Mouse (Mus musculus) midbrain, embryonic 11.5 days (tissue): ENCODE data around the gene Dmrtc2. TPM values are rescaled to one million over a fixed set of nuclear protein-coding genes. Genes with fewer than 3 reads are reported as not detected.

ENCODE experiments used
- ATAC-seq: fragments of 200-750 bp; cut with Nextera tagmentation; 2 replicates; pipeline ENCODE4 v1.8.0; 2017; ENCODE audit warnings: moderate TSS enrichment, moderate library complexity; ENCODE audit not compliant: low FRiP score
- DNase-seq: peaks from one replicate; pipeline ENCODE4 v3.0.0; 2015; ENCODE audit warnings: low spot score; ENCODE audit errors: missing footprints
- H3K27ac ChIP-seq: fragments of 300-500 bp; sonication (generic); 2 replicates; pipeline ENCODE4 v1.5.1; 2014; ENCODE audit warnings: low read depth, low read length
- H3K27me3 ChIP-seq: fragments of 300-500 bp; sonication (generic); 2 replicates; pipeline ENCODE4 v1.6.1; 2014; ENCODE audit warnings: mild to moderate bottlenecking, low read length, moderate library complexity, mixed read lengths; ENCODE audit not compliant: control insufficient read depth, insufficient read depth
- H3K36me3 ChIP-seq: fragments of 300-500 bp; sonication (generic); 2 replicates; pipeline ENCODE4 v1.6.1; 2014; ENCODE audit warnings: mild to moderate bottlenecking, low read length, moderate library complexity, mixed read lengths; ENCODE audit not compliant: control insufficient read depth, insufficient read depth
- H3K4me1 ChIP-seq: fragments of 300-500 bp; sonication (generic); 2 replicates; pipeline ENCODE4 v1.6.1; 2014; ENCODE audit warnings: low read length; ENCODE audit not compliant: control insufficient read depth, insufficient read depth
- H3K4me2 ChIP-seq: fragments of 300-500 bp; sonication (generic); 2 replicates; pipeline ENCODE4 v1.6.1; 2014; ENCODE audit warnings: mild to moderate bottlenecking, moderate library complexity
- H3K4me3 ChIP-seq: fragments of 300-500 bp; sonication (generic); 2 replicates; pipeline ENCODE4 v1.5.1; 2014; ENCODE audit warnings: low read depth, low read length
- H3K9ac ChIP-seq: fragments of 300-500 bp; sonication (generic); 2 replicates; pipeline ENCODE4 v1.6.1; 2014; ENCODE audit warnings: low read length
- H3K9me3 ChIP-seq: fragments of 300-500 bp; sonication (generic); 2 replicates; pipeline ENCODE4 v1.6.1; 2016; ENCODE audit warnings: low read length; ENCODE audit not compliant: control insufficient read depth
- WGBS: fragments of 180-500 bp; shearing (Covaris S2); extraction: QIAGEN DNeasy Blood & Tissue Kit; methylation state at CpG from one replicate; pipeline ENCODE4 v1.1.7; 2014; 5-methylcytosine and 5-hydroxymethylcytosine counted together
- polyA plus RNA-seq: library from polyadenylated mRNA; unstranded; fragments of >200 nt; fragmentation: Nextera tagmentation; extraction: Ambion mirVana; gene quantifications from 2 replicates; pipeline ENCODE4 v1.2.1, GENCODE M21; 2014

The Dmrtc2 gene
- polyA plus RNA-seq, 1 experiment from 2014 or later: not detected

GRCm38 (mm10) chr7:24859234-24859633 is 10.6 kb upstream of the Dmrtc2 start:
- Histone ChIP-seq H3K4me1 (no peaks in the 10 kb centered on the region), H3K4me3 (no peak overlapping the region), H3K9ac (no peak overlapping the region), H3K27me3 (no peaks in the 10 kb centered on the region), H3K36me3 (no peaks in the 10 kb centered on the region), H3K4me2 (no peak overlapping the region), H3K9me3 (no peaks in the 10 kb centered on the region), H3K27ac (no peak overlapping the region)
- ATAC-seq: no peak
- WGBS: 81% methylated on average over 5 of the region's 5 CpGs
- DNase-seq: no peak

- Histone ChIP-seq H3K4me3 (no peak within 1 kb of the TSS), H3K27ac (no peak within 1 kb of the TSS), H3K4me2 (no peak within 1 kb of the TSS), H3K4me1 (no peaks in the 10 kb centered on the region), H3K9ac (no peak within 1 kb of the TSS), H3K9me3 (no peaks in the 10 kb centered on the region), H3K36me3 (no peaks in the 10 kb centered on the region), H3K27me3 (no peaks in the 10 kb centered on the region)
- DNase-seq (no peak), ATAC-seq (no peak)
- 93% methylated on average over 7 of the region's 7 CpGs for WGBS
Measured at GRCm38 (mm10) chr7:24861913-24862312, 7.9 kb upstream of the Dmrtc2 start, which contains the start of gene Gm9844. Gene Gm9844, plus strand, starts transcription at chr7:24862213.

GRCm38 (mm10) chr7:24862853-24863252 is 7.0 kb upstream of the Dmrtc2 start:
- no peaks in the 10 kb centered on the region for H3K4me1 ChIP-seq
- H3K4me2 ChIP-seq: no peak overlapping the region
- no peak overlapping the region for H3K9ac ChIP-seq
- 88% methylated on average over 4 of the region's 4 CpGs for WGBS
- H3K36me3 ChIP-seq: no peaks in the 10 kb centered on the region
- H3K4me3 ChIP-seq: no peak overlapping the region
- ATAC-seq (no peak), DNase-seq (peak; percentile 79)
- H3K27me3 ChIP-seq: no peaks in the 10 kb centered on the region
- H3K9me3 ChIP-seq: no peaks in the 10 kb centered on the region
- no peak overlapping the region for H3K27ac ChIP-seq

GRCm38 (mm10) chr7:24864156-24864555 is 5.7 kb upstream of the Dmrtc2 start:
- H3K4me2 ChIP-seq: no peak overlapping the region
- H3K4me1 ChIP-seq: no peaks in the 10 kb centered on the region
- 27% methylated on average over 6 of the region's 6 CpGs for WGBS
- H3K9me3 ChIP-seq: no peaks in the 10 kb centered on the region
- H3K4me3 ChIP-seq: no peak overlapping the region
- H3K9ac ChIP-seq: no peak overlapping the region
- H3K27me3 ChIP-seq: no peaks in the 10 kb centered on the region
- peak; percentile 82 for DNase-seq
- no peaks in the 10 kb centered on the region for H3K36me3 ChIP-seq
- no peak overlapping the region for H3K27ac ChIP-seq
- ATAC-seq: no peak

GRCm38 (mm10) chr7:24869080-24869479 is 777 bp upstream of the Dmrtc2 start:
- ATAC-seq (no peak; the same call in 1 of the 2 replicates), DNase-seq (peak; percentile 83)
- no peaks in the 10 kb centered on the region for H3K4me1 ChIP-seq
- 53% methylated on average over 17 of the region's 17 CpGs for WGBS
- H3K4me2 ChIP-seq: no peak overlapping the region
- H3K9ac ChIP-seq: no peak overlapping the region
- no peak overlapping the region for H3K27ac ChIP-seq
- no peaks in the 10 kb centered on the region for H3K36me3 ChIP-seq
- no peaks in the 10 kb centered on the region; the same call in 1 of the 2 replicates for H3K9me3 ChIP-seq
- H3K4me3 ChIP-seq: no peak overlapping the region
- H3K27me3 ChIP-seq: peaks cover 2% of the 10 kb centered on the region; the same call in 1 of the 2 replicates

- no peak overlapping the region for H3K4me3 ChIP-seq
- no peak overlapping the region for H3K27ac ChIP-seq
- no peak overlapping the region for H3K4me2 ChIP-seq
- H3K36me3 ChIP-seq: no peaks in the 10 kb centered on the region
- no peaks in the 10 kb centered on the region for H3K4me1 ChIP-seq
- ATAC-seq (no peak), DNase-seq (peak; percentile 28)
- H3K27me3 ChIP-seq: no peaks in the 10 kb centered on the region
- H3K9ac ChIP-seq: no peak overlapping the region
- H3K9me3 ChIP-seq: no peaks in the 10 kb centered on the region
- 84% methylated on average over 3 of the region's 3 CpGs for WGBS
Measured at GRCm38 (mm10) chr7:24877588-24877987, 7.7 kb downstream of the Dmrtc2 start.

GRCm38 (mm10) chr7:24879620-24880019 is 9.8 kb downstream of the Dmrtc2 start:
- H3K4me1 ChIP-seq: no peaks in the 10 kb centered on the region
- DNase-seq (peak; percentile 85), ATAC-seq (no peak)
- no peaks in the 10 kb centered on the region for H3K27me3 ChIP-seq
- H3K9ac ChIP-seq: peak overlapping the region; percentile 20; the same call in 1 of the 2 replicates
- WGBS: 17% methylated on average over 2 of the region's 2 CpGs
- H3K36me3 ChIP-seq: no peaks in the 10 kb centered on the region
- no peaks in the 10 kb centered on the region for H3K9me3 ChIP-seq
- no peak overlapping the region for H3K4me3 ChIP-seq
- H3K27ac ChIP-seq: no peak overlapping the region
- H3K4me2 ChIP-seq: no peak overlapping the region

- 91% methylated on average over 9 of the region's 9 CpGs for WGBS
- DNase-seq: peak; percentile 62
- H3K9me3 ChIP-seq: no peaks in the 10 kb centered on the region
Measured at GRCm38 (mm10) chr7:24882416-24883199, 12.8 kb downstream of the Dmrtc2 start.

GRCm38 (mm10) chr7:24883896-24884692 is 14.2 kb downstream of the Dmrtc2 start, which contains the start of gene Rps19:
Gene Rps19, plus strand, starts transcription at chr7:24884371.
- ATAC-seq (peak; percentile 93), DNase-seq (peak; percentile 100)
- peak within 1 kb of the TSS; percentile 100 for H3K4me3 ChIP-seq
- no peaks in the 10 kb centered on the region for H3K9me3 ChIP-seq
- H3K27me3 ChIP-seq: no peaks in the 10 kb centered on the region
- H3K36me3 ChIP-seq: peaks cover 16% of the 10 kb centered on the region
- H3K4me1 ChIP-seq: peaks cover 21% of the 10 kb centered on the region
- under 1% methylated on average over 56 of the region's 57 CpGs for WGBS
- peak within 1 kb of the TSS; percentile 100 for H3K9ac ChIP-seq
- H3K4me2 ChIP-seq: peak within 1 kb of the TSS; percentile 80
- H3K27ac ChIP-seq: peak within 1 kb of the TSS; percentile 80

More at GRCm38 (mm10) chr7:24882416-24883199, 12.8 kb downstream of the Dmrtc2 start:
- Histone ChIP-seq H3K4me1 (peaks cover 21% of the 10 kb centered on the region), H3K9ac (no peak overlapping the region), H3K27ac (no peak overlapping the region), H3K36me3 (peaks cover 7% of the 10 kb centered on the region), H3K4me3 (no peak overlapping the region), H3K4me2 (no peak overlapping the region), H3K27me3 (no peaks in the 10 kb centered on the region)
- no peak for ATAC-seq
